Mouse (Mus musculus) heart, embryonic 13.5 days (tissue): ENCODE measurements at regions not wholly inside any gene's neighbourhood (a gene's known extent, or its start where the extent isn't known, plus 50 kb on each side); places are given as distances from the start of the nearest gene placed in this dataset.

Experiments
- ATAC-seq: fragments of 200-750 bp; cut with Nextera tagmentation; 2 replicates; pipeline ENCODE4 v1.8.0; 2017; ENCODE audit warnings: moderate TSS enrichment; ENCODE audit not compliant: insufficient number of reproducible peaks, low FRiP score, low TSS enrichment; ENCODE audit errors: extremely low read depth
- H3K27ac ChIP-seq: fragments of 300-500 bp; sonication (generic); replicated peaks from 2 replicates; pipeline ENCODE4 v1.5.1; 2015; ENCODE audit warnings: moderate library complexity, mild to moderate bottlenecking, inconsistent platforms
- H3K27me3 ChIP-seq: fragments of 300-500 bp; sonication (generic); replicated peaks from 2 replicates; pipeline ENCODE4 v1.6.1; 2015; ENCODE audit warnings: mild to moderate bottlenecking, inconsistent platforms
- H3K36me3 ChIP-seq: fragments of 300-500 bp; sonication (generic); 2 replicates; pipeline ENCODE4 v1.6.1; 2015; ENCODE audit warnings: mild to moderate bottlenecking, inconsistent platforms
- H3K4me1 ChIP-seq: fragments of 300-500 bp; sonication (generic); 2 replicates; pipeline ENCODE4 v1.6.1; 2015; ENCODE audit warnings: inconsistent platforms
- H3K4me2 ChIP-seq: fragments of 300-500 bp; sonication (generic); 2 replicates; pipeline ENCODE4 v1.6.1; 2015; ENCODE audit warnings: inconsistent platforms, mild to moderate bottlenecking, moderate library complexity
- H3K4me3 ChIP-seq: fragments of 300-500 bp; sonication (generic); 2 replicates; pipeline ENCODE4 v1.5.1; 2015; ENCODE audit warnings: moderate library complexity, mild to moderate bottlenecking, inconsistent platforms
- H3K9ac ChIP-seq: fragments of 300-500 bp; sonication (generic); 2 replicates; pipeline ENCODE4 v1.6.1; 2015; ENCODE audit warnings: inconsistent platforms, mild to moderate bottlenecking, moderate library complexity
- H3K9me3 ChIP-seq: fragments of 300-500 bp; sonication (generic); 2 replicates; pipeline ENCODE4 v1.6.1; 2016; ENCODE audit warnings: inconsistent platforms
- WGBS: fragments of 180-500 bp; shearing (Covaris S2); methylation state at CpG from one replicate; pipeline ENCODE4 v1.1.7; 2015; ENCODE audit warnings: mixed read lengths; 5-methylcytosine and 5-hydroxymethylcytosine counted together

DNA sequence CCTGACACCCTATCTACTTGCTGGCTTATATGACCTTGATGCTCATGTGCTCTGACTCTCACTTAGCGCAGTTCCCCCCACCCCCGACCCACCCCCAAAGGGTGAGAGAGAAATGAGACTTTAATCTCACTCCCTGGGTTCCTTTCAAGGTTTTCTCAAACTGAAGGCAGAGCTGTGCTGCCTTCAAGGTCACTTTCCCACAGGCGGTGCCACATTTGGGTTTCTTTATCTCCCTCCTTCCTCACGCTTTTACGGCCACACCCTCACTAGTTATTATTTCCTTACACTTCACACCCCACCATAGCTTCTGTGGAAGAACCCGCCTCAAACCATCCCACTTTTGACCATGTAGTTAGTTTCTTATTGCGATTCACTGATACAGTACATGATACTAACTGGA lies 244.1 kb upstream of the Nr5a2 start:
- Histone ChIP-seq H3K4me1 (no peaks in the 10 kb centered on the region), H3K4me3 (no peak overlapping the region), H3K27me3 (no peaks in the 10 kb centered on the region), H3K36me3 (no peaks in the 10 kb centered on the region), H3K9ac (no peak overlapping the region), H3K9me3 (no peaks in the 10 kb centered on the region), H3K27ac (no peak overlapping the region), H3K4me2 (no peak overlapping the region)
- no peak for ATAC-seq
- 48% methylated on average over 7 of the region's 7 CpGs for WGBS

DNA sequence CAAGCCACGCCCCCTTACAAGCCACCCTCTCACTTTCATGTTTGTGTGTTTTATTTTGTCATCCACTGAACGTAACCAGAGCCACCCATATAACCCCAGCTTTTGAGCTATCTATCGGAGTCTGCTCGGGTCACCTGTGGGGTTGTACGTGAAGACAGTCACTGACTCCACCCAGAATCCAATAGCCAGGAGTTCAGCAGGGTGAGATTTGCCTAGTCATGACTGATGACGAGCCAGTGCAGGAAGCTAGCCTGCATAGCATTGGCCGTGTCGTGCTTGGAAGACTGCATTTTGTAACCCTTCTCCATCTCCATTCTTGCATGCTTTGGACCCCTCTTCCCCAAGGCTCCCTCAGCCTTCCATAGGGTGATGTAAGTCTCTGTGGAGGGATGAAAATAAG lies 243.3 kb upstream of the Nr5a2 start:
- no peaks in the 10 kb centered on the region for H3K36me3 ChIP-seq
- 65% methylated on average over 8 of the region's 8 CpGs for WGBS

DNA sequence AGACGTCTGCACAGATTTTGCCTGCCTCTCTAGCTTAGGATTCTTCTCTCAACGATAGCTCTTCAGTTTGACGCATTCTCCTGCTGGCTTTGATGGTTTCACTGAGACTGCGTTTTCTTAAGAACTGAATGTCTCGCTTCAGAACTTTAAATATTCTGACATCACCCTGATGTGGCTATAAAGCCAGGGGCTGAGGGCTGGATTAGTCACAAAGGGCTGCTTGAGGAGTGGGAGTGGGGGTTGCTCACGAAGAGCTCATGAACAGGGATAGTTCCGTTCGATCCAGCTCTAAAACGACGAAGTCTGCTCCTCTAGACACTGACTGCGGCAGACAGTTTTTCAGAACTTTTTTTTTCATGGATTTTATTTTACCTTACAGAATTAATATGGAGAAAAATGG lies 240.7 kb upstream of the Nr5a2 start:
- Histone ChIP-seq H3K36me3 (no peaks in the 10 kb centered on the region), H3K4me2 (no peak overlapping the region), H3K27me3 (no peaks in the 10 kb centered on the region), H3K4me3 (no peak overlapping the region), H3K9ac (no peak overlapping the region), H3K9me3 (no peaks in the 10 kb centered on the region), H3K4me1 (no peaks in the 10 kb centered on the region), H3K27ac (no peak overlapping the region)
- WGBS, result 77% methylated on average over 11 of the region's 11 CpGs
- no peak for ATAC-seq

More for the DNA sequence above, 243.3 kb upstream of the Nr5a2 start:
- Histone ChIP-seq H3K4me2 (no peak overlapping the region), H3K4me1 (no peaks in the 10 kb centered on the region), H3K4me3 (no peak overlapping the region), H3K27me3 (no peaks in the 10 kb centered on the region), H3K9me3 (no peaks in the 10 kb centered on the region), H3K9ac (no peak overlapping the region), H3K27ac (no peak overlapping the region)
- ATAC-seq, result no peak

DNA sequence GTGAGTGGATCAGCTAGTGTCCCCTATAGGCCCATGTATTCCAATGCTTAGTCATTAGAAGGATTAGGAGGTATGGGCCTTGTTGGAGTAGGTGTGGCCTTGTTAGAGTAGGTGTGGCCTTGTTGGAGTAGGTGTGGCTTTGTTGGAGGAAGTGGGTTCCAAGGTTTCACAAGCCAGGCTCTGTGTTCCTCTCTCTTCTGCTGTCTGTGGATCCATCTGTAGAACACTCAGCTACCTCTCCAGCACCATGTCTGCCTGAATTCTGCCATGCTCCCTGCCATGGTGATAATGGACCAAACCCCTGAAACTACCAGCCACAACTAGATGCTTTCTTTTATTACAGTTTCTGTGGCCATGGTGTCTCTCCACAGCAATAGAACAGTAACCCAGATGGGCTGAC lies 235.7 kb upstream of the Nr5a2 start:
- H3K4me3 ChIP-seq, result no peak overlapping the region

DNA sequence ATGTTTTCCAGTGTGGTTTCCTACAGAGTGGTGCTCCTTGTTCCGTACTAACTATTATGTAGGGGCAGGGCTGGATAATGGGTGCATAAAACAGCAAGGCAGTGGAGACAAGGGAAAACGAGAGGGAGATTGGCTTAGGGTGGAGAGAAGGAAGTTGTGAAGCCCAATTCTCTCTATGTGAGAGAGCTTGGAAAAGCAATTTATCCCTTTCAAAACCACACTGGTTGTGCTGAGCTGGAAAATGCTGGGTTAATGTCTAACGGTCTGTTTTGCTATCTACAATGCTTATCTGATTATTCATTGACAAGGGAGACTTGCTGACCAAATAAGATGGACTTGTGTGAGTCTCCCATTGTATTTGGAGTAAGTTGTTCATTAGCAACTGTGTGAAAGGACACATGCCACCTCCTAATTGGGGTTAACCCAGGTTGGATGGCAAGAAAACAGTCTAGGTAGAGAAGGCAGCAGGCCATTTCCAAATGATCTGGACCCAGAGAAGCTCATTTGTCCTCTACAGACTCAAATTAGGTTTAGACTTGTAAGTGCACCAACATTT lies 234.9 kb upstream of the Nr5a2 start:
- H3K4me1 ChIP-seq, result no peaks in the 10 kb centered on the region
- H3K4me2 ChIP-seq, result no peak overlapping the region
- WGBS, result 57% methylated on average over 3 of the region's 3 CpGs
- no peaks in the 10 kb centered on the region for H3K9me3 ChIP-seq
- no peaks in the 10 kb centered on the region for H3K27me3 ChIP-seq
- no peak overlapping the region for H3K27ac ChIP-seq
- H3K4me3 ChIP-seq, result no peak overlapping the region
- H3K36me3 ChIP-seq, result no peaks in the 10 kb centered on the region
- no peak overlapping the region for H3K9ac ChIP-seq
- no peak for ATAC-seq

More for the DNA sequence above, 235.7 kb upstream of the Nr5a2 start:
- no peaks in the 10 kb centered on the region for H3K27me3 ChIP-seq
- H3K9me3 ChIP-seq, result no peaks in the 10 kb centered on the region
- no peak overlapping the region for H3K27ac ChIP-seq
- no peak for ATAC-seq
- no peak overlapping the region for H3K9ac ChIP-seq
- no peak overlapping the region for H3K4me2 ChIP-seq
- no peaks in the 10 kb centered on the region for H3K4me1 ChIP-seq
- no peaks in the 10 kb centered on the region for H3K36me3 ChIP-seq

DNA sequence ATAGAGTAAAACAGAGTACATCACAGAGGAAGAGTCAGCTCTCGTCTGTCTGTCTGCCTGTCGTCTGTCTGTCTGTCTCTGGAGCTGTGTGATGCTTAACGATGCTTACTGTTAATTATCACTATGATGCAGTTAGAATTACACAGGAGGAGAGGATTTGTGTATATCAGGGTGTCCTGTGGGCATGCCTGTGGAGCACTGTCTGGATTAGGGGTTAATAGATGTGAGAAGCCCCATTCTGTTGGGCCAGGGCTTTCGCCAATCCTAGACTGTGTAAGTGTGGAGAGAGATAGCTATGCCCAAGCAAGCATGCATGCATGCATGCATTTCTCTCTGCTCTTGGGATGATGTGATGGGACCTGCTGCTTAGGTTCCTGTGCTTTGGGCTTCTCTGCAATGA lies 218.0 kb upstream of the Nr5a2 start:
- H3K9me3 ChIP-seq, result no peaks in the 10 kb centered on the region

DNA sequence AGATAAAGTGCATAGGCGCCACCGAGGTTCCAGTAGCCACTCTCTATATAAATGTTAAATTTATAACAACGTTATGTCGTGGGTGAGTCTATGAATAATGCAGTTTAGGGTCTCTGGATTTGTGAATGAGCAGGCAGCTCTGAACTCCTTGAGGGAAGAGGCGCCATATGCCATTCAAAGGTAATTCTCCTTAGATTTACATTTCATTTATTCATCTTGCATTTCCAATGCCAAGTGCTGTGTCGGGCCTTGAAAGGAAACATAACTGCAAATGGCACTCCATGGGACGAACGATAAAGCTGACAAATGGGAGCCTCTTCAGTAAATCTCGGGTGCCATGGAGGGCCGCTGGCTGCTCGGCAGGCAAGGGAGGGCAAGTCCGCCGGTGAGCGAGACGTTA lies 216.4 kb upstream of the Nr5a2 start:
- peaks cover 5% of the 10 kb centered on the region; the same call in 1 of the 2 replicates for H3K4me1 ChIP-seq
- H3K4me3 ChIP-seq, result no peak overlapping the region
- no peaks in the 10 kb centered on the region for H3K27me3 ChIP-seq
- no peak overlapping the region for H3K9ac ChIP-seq
- ATAC-seq, result no peak
- H3K36me3 ChIP-seq, result no peaks in the 10 kb centered on the region
- WGBS, result 78% methylated on average over 15 of the region's 15 CpGs
- no peaks in the 10 kb centered on the region for H3K9me3 ChIP-seq
- H3K4me2 ChIP-seq, result no peak overlapping the region
- no peak overlapping the region for H3K27ac ChIP-seq

More for the DNA sequence above, 218.0 kb upstream of the Nr5a2 start:
- H3K36me3 ChIP-seq, result no peaks in the 10 kb centered on the region
- peaks cover 5% of the 10 kb centered on the region; the same call in 1 of the 2 replicates for H3K4me1 ChIP-seq
- no peak overlapping the region for H3K4me2 ChIP-seq
- ATAC-seq, result no peak
- H3K27ac ChIP-seq, result no peak overlapping the region
- H3K4me3 ChIP-seq, result no peak overlapping the region
- H3K27me3 ChIP-seq, result no peaks in the 10 kb centered on the region
- WGBS, result 81% methylated on average over 4 of the region's 4 CpGs
- H3K9ac ChIP-seq, result no peak overlapping the region

DNA sequence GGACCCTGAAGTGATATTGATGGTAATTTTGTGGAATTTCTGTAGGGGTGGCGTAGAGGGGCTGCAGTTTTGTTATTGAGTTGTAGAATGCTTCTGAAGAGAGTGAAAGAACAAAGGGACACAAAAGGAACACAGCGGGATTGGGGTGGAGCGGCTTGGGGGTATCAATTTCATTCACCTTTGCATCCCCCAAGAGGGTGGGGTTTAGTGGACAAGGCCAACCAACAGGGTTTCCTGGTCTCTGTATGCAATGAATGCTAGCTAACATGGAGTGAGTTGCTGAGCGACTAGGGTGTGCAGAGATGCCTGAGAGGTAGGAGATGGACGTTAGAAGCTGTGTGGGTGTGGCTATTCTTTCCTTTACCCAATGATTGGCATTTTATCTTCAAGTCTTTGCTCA lies 213.8 kb upstream of the Nr5a2 start:
- no peaks in the 10 kb centered on the region for H3K36me3 ChIP-seq
- no peaks in the 10 kb centered on the region for H3K27me3 ChIP-seq
- no peak overlapping the region for H3K4me3 ChIP-seq
- H3K9me3 ChIP-seq, result no peaks in the 10 kb centered on the region
- H3K4me1 ChIP-seq, result peaks cover 5% of the 10 kb centered on the region; the same call in 1 of the 2 replicates
- no peak overlapping the region for H3K9ac ChIP-seq
- 57% methylated on average over 5 of the region's 5 CpGs for WGBS
- H3K4me2 ChIP-seq, result no peak overlapping the region
- H3K27ac ChIP-seq, result no peak overlapping the region
- no peak for ATAC-seq

DNA sequence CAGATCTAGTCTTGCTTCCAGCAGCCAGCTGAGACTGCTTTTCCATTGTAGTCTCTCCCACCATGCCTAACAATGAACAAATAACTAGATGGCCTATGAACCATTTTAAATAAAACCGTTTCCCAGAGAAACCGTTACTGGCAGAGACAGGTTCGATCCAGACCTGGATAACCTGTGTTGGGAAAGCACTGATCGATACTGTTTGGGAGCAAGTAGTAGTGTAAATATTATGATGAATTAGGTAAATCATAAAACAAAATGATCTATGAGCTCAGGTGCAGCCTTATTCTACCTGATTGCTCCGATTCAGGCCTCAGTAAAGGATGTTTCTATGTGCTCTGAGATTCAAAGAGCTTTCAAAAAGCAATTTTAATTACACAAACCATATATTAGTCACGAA lies 211.9 kb upstream of the Nr5a2 start:
- H3K4me2 ChIP-seq, result no peak overlapping the region
- H3K36me3 ChIP-seq, result no peaks in the 10 kb centered on the region
- H3K9me3 ChIP-seq, result no peaks in the 10 kb centered on the region
- 81% methylated on average over 6 of the region's 6 CpGs for WGBS
- H3K27ac ChIP-seq, result no peak overlapping the region
- no peak overlapping the region for H3K9ac ChIP-seq
- no peak for ATAC-seq
- H3K4me1 ChIP-seq, result peaks cover 2% of the 10 kb centered on the region; the same call in 1 of the 2 replicates
- H3K4me3 ChIP-seq, result no peak overlapping the region
- no peaks in the 10 kb centered on the region for H3K27me3 ChIP-seq

DNA sequence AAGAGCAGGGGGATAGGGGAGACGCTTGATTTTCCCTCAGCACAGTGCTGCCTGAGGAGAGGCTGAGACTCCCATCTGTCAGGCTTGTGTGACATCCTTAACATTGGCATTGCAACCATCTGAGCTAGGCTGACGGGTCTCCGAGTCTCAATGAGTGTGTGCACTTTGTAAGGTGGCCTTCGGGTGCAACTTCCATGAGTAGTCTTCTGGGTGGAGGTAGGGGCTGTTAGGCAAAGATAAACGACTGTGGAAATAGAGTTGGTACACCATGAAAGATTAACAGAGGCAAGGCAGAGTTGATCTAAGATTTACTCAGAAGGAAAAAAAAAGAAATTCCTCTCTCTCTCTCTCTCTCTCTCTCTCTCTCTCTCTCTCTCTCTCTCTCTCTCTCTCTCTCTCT lies 211.2 kb upstream of the Nr5a2 start:
- Histone ChIP-seq H3K36me3 (no peaks in the 10 kb centered on the region), H3K4me3 (no peak overlapping the region), H3K27ac (no peak overlapping the region), H3K4me2 (no peak overlapping the region), H3K9ac (no peak overlapping the region), H3K27me3 (no peaks in the 10 kb centered on the region), H3K4me1 (no peaks in the 10 kb centered on the region), H3K9me3 (no peaks in the 10 kb centered on the region)
- WGBS, result 54% methylated on average over 5 of the region's 5 CpGs
- ATAC-seq, result no peak

DNA sequence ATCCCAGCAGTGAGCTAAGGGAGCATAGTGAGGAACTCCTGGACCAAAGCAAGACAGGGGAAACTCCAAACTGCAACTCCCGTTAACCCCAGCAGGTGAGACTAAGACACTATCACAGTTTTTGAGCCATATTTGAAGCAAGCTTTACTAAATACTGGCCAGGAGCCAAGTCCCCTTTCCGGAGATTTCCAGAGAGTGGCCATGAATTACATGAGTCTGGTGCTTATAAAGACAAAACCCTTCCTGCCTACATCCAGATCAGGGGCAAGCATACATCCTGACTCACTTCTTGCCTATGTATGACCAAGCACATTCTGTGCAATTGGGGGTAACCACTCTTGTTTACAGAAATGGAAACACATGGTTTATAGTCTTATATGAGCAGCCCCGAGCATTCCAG lies 187.6 kb upstream of the Nr5a2 start:
- 26% methylated on average over 3 of the region's 3 CpGs for WGBS
- H3K27ac ChIP-seq, result no peak overlapping the region
- no peak for ATAC-seq

DNA sequence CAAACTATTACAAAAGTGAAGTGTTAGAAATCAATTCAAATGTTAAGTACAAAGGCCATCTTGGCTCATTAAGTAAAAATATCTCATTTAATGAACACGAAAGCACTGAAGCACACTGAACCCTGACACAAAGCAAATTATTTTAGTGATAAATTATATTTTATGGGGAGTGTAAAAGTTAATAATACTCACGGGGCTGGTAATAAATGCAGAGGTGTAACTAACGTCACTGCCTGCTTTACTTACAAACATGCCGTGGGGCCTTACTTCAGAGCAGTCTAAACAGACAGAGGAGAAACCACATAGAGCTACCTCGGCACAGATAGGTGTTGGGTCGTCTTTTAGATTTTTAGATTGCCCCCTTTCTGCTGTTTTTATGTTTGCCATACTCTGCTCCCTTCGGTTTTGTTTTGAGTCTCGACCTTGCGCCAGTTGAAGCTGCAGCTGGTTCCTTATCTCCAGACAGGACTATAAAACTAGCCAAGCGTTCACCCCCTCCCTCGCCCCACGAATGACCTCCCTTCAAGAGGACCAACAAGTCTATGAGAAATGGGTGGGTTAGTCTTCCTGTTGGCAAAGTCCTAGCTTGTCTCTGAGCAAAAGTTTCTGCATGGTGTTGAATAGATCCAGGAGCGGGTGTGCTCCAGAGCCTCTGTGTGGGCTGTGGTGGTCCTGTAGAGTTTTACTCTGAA lies 181.8 kb upstream of the Nr5a2 start:
- H3K4me3 ChIP-seq, result no peak overlapping the region
- ATAC-seq, result no peak
- peaks cover 6% of the 10 kb centered on the region for H3K4me1 ChIP-seq
- no peaks in the 10 kb centered on the region for H3K9me3 ChIP-seq
- H3K9ac ChIP-seq, result no peak overlapping the region
- H3K4me2 ChIP-seq, result 0 out of 2 replicates have a peak overlapping the region, but pooled peaks have one; percentile 11
- 46% methylated on average over 13 of the region's 13 CpGs for WGBS
- no peak overlapping the region for H3K27ac ChIP-seq
- no peaks in the 10 kb centered on the region for H3K27me3 ChIP-seq
- H3K36me3 ChIP-seq, result no peaks in the 10 kb centered on the region

More for the DNA sequence above, 187.6 kb upstream of the Nr5a2 start:
- Histone ChIP-seq H3K9ac (no peak overlapping the region), H3K27me3 (no peaks in the 10 kb centered on the region), H3K4me1 (peaks cover 9% of the 10 kb centered on the region; the same call in 1 of the 2 replicates), H3K9me3 (no peaks in the 10 kb centered on the region), H3K4me2 (no peak overlapping the region), H3K4me3 (no peak overlapping the region), H3K36me3 (no peaks in the 10 kb centered on the region)
